Mouse (Mus musculus): ENCODE data around the gene Xrcc6.

DNA sequence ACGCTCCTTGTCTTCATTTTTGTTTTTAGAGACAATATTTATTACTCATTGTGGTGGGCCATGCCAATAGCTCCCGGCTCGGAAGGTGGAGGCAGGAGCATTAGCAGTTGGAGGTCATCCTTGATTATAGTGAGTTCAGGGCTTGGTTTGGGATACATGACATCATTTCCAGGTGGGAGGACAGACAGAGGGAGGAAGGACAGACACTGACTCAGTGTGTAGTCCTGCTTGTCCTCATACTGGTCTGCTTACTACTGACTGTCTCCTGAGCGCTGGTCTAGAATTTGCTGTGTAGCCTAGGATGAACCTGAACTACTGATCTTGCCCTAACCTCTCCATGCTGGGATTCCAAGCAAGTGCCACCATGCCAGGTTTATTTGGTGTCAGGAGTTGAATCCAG is 46.1 kb downstream of the Xrcc6 start, which contains the start of gene Desi1:
- TF ChIP-seq POLR2A (IDR thresholded peaks at IDR 0.05; ENCODE audit: control insufficient read depth, extremely low read depth, insufficient read depth, low read length, poor library complexity): no peak
- no peak for TF ChIP-seq CTCF (IDR thresholded peaks at IDR 0.05; ENCODE audit: borderline replicate concordance, control insufficient read depth, extremely low read depth, insufficient read depth, low read length, poor library complexity)

Measured in thymus, adult 2 months (tissue).